Mouse (Mus musculus) R1 (cell line): Measurements from ENCODE around the gene 1700017B05Rik.

Experiments
- DNase-seq: peaks from one replicate; pipeline ENCODE4 v3.0.0-alpha.2; 2018; ENCODE audit warnings: low read depth, low spot score

1700017B05Rik gene

DNA sequence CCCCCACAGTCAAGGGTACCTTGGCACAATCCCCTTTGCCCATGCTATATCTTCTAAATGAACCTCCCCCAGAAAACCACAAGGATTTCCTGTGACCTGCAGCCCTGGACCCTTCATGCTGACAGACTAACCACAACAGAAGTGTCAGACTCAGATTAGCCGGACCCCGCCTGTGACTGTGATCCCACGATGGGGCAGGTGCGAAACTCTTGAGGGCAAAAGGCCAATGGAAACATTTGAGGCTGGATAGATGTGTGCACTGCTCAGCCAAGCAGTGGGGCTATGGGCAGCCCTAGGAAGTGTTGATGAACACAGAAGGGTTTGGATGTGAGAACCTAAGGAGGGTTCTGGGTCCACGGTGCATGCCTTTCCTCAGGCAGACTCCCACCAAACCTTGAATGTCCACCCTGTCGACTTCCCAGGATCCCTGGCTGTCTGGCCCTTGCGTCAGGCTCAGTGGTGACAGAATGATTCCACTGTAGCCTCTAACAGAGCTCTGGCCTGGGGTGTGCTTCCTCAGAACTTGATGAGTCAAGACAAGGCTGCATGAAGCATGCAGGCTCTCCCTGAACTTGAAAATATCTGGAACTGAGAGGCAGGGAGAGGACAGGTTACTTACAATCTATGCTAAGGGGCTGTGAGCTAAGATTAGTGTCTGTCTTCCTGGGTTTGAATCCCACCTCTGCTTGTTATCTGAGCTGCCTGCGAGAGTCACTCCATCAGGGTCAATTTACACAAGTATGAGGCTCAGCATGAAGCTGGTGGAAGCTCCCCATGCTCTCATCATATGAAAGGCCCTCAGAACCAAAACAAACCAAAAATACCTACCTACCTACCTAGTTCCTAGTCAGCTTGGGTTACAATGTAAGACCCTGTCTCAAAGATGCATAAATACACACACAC, 10.7 kb upstream of the 1700017B05Rik start:
- DNase-seq = peak; percentile 90

DNA sequence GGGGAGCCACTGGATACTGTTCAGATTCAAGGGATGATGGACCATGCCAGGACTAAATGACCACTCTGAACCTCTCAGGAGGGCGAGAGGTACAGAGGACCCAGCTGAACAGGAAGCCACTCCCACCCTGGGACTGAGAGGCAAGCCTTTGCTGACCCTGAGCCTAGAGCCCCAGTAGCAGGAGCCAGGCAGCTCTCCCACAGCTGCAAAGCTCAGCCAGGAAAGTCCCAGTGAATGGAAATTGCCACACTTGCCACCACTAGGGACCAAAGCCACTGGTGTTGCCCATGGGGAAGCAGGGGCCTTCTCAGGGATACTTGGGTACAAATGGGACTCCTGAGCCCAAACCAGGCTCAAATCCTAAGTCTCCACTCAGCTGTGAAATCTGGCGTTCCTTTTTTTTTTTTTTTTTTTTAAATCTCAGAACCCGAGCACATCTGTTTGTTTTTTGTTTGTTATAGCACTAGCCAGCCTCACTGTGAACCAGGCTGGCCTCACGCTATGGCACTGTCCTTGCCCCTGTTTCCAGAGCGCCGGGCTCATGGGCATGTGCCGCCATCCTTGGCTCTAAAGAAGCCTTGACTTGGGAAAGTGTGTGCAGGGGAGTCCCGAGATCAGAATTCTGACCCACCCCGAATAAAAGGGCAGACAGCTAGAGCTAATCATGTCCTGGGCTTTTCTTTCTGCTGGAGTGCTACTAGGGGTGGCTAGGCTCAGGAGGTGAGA, 9.6 kb upstream of the 1700017B05Rik start:
- no peak for DNase-seq

DNA sequence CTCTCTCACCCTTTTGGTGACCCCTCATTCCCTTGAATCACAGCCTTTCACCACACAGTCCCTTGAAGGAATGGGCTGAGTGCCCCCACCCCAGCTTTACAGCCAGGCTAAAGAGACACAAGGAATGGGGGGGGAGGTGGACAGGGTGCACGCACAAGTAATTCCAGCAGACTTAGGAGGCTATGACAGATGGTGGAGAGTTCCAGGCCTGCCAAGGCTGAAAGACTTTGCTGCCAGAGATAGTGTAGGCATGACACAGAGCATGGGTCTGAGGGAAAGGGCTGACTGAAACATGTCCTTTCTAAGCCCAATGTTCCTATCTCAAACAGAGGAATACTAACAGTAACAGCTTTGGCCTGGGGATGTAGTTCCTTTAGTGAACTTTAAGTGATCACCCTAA, 8.7 kb upstream of the 1700017B05Rik start:
- DNase-seq = no peak

DNA sequence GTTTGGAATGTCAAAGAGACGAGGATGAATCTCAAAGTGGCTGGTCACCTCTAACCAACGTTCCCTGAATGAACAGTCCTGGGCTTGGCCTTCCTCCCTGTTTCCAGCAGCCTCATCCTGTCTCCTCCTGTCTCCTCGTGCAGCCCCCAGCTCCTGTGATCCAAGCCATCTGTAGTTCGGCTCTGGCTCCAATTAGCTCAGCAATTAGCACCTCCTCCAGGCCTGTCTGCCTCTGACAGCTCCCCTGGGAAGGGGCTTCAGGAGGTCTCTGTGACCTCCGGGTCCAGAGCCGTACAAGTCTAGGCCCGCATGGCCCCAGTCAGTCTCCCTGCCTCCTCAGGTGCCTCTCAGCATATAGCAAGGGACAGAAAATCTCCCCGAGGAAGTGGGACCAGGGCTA, 8.0 kb upstream of the 1700017B05Rik start:
- DNase-seq = no peak

DNA sequence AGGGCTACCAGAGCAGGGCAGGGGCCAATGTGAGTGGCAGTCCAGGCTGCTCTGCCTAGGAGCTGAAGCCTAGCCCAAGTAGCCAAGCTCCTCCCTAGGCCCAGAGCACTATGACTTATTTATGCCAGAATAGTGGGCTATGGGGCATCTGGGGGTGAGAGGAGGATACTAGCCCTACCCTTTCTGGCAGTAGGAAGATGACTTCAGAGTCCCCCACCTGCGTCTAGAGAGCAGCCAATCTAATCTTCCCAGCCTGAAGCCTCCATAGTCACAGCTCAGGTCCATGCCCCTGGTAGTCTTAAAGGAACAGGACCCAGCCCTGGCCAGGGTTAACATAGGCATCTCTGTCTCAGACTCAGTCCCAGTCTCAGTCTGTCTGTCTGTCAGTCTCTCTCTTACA, 7.0 kb upstream of the 1700017B05Rik start:
- DNase-seq = no peak

DNA sequence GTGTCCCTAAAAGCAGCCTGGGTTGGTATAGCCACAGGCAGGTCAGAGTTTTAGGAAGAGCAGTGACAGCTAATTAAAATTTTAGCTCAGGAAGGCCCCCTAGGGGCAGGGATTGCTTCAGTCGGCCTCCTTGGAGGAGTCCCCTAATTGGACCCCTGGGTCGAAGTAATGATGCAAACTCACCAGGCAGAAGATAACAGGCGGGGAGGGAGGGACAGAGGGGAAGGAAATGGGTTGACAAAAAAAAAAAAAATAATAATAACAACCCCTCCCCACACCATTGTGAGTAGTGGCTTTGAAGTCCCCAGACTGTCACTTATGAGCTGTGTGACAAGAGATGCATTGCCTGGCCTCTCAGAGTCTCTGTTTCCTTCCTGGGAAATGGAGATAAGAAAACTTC, 6.2 kb upstream of the 1700017B05Rik start:
- no peak for DNase-seq

DNA sequence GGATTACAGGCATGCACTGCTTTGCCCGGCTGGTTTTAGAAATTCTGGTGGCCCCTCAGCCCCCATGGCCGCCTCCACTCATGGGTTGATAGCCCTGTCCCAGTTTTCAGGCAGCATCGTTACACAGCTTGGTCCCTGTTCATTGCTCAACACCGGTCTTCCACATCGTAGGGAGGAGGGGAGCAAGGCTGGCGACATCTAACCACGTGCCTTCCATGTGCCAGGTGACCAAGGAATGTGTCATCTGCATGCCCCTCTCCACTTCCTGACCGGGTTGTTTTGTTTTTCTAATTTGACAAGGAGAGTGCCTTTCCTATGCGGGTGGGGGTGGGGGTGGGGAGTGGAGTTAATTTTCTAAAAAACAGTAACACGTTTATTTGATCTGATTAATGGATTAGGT, 5.7 kb upstream of the 1700017B05Rik start:
- no peak for DNase-seq

DNA sequence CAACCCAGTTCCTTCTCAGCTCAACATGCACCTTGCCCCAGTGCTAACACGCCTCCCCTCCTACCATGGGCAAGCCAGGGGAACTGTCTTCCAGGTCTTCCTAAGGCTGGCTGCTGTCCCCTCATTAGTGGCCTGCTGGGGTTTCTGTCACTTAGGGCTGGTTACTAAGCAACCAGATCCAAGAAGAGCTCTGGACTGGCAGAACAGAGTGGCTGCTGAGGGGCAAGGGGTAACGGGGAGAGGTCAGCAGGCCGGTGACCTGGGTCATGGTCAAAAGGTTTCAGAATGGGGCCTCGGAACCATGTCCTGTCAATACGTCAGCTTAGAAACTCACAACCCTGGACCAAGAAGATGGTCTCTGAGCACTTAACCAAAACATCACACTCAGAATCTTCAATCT, 5.0 kb upstream of the 1700017B05Rik start:
- no peak for DNase-seq

DNA sequence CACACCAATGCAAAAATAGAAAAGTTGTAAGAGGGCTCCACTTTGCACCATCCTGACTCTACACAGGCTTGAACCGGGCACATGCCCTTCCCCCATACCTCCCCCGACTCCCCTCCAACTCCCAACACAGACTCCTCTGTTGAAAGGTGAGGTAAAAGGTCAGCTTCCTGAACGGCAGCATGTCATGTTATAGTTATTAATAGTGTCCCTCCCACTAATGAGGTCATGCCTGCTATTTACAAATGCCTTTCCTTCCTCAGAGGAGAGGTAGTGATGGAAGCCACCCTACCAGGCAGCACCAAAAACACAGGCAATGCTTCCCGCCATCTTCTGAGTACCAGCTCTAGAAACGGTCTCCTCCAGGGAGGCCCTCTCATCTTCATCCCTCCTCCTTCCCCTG, 2.7 kb upstream of the 1700017B05Rik start:
- no peak for DNase-seq

DNA sequence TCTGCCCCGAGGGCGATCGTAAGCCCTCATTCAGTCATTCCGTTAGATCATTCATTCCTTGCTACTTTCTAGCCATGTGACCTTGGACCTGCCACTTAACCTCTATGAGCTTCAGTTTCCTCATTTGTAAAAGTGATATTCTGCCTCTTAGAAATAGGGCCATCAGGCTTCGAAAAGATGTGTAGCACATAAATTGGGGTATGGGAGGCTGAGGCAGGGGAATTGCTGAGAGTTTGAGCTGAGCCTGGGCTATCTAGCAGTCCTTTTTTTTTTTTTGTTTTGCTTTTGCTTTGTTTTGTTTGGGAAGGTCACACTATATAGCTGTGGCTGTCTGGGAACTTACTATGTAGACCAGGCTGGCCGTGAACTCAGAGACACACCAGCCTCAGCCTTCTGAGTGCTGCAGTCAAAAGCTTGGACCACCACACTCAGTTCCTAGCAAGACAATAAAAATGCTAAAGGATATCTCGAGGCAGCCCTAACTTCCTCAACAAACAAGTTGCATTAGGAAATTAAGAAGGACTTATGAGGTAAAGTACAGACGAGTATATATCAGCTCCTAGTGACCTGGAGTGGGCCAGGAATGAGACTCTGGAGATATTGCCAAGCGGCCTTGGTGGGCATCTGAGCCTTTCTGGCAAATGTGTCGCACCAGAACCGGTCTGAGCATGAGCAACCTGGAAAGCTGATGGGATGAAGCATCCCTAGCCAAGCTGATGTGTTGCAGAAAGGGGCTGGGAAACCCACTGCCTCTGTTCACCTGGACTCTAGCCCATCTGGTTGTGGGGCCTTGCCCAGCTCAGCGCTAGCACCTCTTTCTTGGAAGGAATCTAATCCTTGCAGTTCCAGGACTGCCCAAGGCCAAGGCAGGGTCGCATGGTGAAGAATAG, 628 bp upstream of the 1700017B05Rik start:
- DNase-seq = no peak

DNA sequence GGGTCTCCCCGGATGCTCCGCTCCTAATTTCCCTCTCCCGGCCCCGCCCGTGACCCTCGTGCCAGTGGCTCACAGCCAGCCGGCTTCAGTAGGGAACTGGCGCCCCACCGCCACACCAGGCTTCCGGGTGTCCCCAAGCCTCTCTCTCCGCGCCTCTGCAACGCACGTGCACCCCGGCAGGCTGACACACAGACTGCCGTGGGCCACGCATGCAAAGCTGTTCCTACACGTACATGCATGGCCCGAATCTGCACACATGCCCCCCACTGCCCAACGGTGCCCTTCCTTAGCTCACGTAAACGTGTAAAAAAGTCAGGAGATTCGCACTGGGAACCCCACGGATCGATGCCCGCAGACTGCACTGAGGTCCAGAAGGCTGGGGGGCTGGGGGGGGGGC, 898 bp downstream of the 1700017B05Rik start:
- no peak for DNase-seq

DNA sequence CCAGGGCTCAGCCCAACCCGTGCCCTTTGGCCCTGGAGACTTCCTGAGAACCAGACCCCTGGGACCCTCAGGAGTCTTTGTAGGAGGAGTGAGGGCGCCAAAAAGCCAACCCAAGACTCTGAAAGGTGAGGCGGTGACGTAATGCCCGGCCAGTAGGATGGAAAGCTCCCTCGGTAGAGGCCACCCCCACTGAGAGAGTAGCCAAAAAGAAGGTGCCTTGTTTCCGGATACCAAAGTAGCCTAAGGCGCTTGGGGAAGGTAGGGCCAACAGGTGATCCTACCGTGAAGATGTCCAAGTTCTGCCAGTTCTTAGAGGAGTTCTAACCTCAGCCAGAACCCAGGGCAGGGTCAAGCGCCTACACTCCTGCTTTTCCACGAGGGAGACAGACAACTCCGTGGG, 1.5 kb downstream of the 1700017B05Rik start:
- DNase-seq = no peak

DNA sequence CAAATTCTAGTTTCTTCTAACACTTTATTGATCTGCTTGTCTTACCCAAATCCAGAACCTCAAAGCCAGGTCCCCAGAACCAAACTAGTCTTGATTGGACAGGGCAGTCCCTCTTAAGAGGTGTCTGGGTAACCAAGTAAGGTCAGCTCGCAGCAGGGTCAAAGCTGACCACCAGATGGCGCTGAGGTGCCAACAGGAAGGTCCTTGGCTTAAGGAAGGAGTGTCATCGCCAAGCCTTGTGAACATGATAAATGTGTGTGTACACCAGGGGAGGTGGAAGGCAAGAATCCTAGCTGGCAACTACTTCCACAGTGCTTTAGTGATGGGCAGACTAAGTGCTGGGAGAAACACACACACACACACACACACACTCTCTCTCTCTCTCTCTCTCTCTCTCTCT, 2.7 kb downstream of the 1700017B05Rik start:
- peak; percentile 90 for DNase-seq

DNA sequence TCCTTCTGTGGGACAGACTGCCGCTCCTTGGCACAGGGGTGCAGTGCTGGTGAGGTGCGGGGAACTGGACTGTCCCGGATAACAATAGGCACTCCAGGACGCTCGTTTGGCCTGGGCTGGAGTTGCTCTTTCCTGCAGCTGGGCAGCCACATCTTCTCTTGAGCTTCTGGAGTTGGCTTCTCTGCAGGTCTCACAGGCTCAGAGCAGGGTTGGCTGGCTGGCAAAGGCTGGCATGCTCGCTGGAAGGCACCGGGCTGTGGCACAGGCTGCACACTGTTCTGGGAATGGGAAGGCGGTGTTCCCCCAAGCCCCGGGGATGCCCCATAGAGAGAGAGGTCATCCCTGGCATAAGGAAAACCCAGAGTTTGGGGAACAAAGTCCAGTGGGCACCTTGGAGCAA, 4.8 kb downstream of the 1700017B05Rik start:
- no peak for DNase-seq

DNA sequence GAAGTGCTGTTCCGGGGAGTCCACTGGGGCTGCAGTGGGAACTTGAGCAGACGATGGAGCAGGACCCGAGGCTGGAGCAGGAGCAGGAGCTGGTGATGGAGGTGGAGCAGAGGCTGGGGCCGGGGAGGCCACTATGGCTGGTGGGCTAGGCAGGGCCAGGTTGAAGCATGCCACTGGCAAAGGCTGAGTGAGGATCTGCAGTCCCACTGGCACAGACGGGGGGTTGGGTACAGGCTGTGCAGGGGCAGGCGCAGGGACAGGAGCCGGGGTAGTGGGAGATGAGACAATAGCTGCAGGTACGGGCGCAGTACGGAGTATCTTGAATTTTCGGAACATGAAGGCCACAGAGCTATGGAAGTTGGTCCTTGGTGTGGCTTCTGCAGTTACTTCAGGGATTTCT, 5.6 kb downstream of the 1700017B05Rik start:
- DNase-seq = no peak

DNA sequence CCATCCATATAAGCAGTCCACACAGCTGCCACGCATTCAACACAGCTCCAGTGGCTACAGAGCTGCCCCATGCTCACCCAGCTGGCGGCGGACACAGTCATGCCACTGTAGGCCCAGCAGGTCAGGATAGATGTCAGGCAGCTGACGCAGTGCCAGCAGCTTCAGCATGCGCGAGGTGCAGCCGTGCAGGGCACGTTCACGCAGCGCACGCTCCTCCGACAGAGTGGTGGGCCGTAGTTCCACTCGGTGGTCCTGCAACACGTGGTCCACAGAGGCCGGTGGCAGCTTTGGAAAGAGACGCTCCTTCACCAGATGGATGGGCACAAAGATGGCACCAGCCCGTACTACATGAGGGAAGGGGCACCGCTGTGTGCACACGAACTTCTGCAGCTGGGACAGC, 6.1 kb downstream of the 1700017B05Rik start:
- no peak for DNase-seq

DNA sequence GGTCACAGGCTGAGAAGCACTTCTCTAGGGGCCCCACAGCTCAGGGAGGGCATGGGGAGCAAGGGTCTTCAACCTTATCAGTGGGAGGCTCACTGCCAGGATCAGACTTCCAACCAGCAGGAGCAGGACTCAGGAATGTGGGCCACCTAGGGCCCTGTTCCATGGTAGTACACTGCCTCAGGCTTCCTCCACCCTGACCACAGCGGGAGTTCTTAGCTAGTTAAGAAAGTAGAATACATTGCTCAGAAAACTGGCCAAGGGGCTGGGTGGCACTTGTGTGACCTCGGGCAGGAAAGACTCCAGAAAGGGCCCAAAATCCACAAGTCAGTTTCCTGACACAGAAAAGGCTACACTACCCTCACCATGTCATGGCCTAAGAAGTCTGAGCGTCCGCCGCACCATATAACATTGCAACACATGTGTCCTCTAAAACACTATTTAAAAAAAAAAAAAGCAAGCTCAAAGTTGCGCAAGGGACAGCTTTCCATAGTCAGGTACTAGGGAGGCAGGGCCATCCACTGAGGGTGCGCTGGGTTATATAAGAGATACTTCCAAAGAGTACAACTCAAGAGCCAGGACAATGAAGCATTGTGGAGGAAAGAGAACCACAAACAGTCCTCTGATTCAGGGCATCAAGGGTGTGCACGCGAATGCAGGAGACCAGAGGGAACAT, 7.5 kb downstream of the 1700017B05Rik start:
- DNase-seq = peak; percentile 56

DNA sequence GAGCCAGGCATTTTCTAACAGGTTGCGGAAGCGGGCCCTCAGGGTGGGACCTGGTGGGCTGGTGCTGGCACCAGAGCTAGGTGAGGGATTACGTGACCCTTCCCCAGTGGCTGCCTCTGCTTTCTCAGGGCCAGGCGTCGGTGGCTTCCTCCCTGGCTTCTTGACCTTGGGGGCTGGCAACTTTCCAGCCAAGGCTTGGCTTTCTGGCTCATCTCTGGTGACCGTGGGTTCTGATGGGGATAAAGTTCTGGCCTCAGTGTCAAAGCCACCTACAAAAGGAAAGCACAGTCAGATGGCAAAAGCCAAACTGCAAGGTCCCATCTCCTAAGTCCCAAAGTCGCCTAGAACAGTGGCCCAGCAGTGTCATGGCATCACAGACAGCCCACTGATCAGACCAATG, 8.4 kb downstream of the 1700017B05Rik start:
- DNase-seq = no peak

DNA sequence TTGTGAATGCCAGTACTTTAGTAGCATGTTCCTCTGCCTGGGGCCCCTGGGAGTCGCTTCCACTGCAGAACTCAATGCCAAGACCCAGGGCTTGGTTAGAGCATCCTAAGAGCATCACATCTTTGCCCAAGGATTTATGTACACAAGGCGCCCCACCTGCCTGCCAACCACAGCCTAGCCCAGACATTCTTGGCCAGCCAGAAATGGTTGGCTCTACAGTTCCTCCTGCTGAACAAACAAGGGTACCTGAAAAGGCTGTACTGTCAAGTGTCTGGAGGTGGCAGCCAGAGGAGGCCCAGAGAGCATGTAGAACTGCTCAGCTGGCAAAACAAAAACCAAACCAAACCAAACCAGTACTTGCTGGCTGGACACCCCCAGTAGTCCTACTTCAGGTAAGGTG, 11.3 kb downstream of the 1700017B05Rik start:
- DNase-seq = no peak

DNA sequence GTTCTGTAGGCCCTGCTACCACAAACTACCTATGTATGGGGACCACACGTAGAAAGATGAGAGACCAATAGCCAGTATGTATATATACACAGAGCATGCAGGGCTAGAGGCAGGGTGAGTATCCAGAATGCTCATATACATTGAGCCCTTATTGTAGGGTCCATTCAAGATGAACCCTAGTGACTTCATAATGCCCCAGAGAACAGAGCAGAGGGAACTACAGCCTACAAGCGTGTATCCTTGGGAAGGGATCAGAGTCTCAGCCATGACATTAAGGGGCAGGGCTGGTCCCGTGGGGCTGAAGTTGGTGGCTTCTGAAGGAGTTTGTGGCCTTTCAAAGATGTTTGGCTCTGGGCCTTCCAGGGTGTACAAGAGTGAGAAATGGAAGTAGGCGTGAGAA, 12.4 kb downstream of the 1700017B05Rik start:
- DNase-seq = no peak
